Mouse (Mus musculus) forebrain, embryonic 11.5 days (tissue): ENCODE measurements at regions not wholly inside any gene's neighbourhood (a gene's known extent, or its start where the extent isn't known, plus 50 kb on each side); places are given as distances from the start of the nearest gene placed in this dataset. TPM values are rescaled to one million over a fixed set of nuclear protein-coding genes. Genes with fewer than 3 reads are reported as not detected.

Source experiments
- microRNA-seq: library from miRNA; unstranded; fragments of <30 nt; microRNA quantifications from one replicate; pipeline ENCODE4, GENCODE M21; 2016; ENCODE audit not compliant: insufficient number of aligned reads

Small RNA genes lying in the stretch of these regions (microRNA-seq; reads per million reads assigned to microRNA genes)
- not detected for gene Gm23064
